Mouse (Mus musculus) MEL (cell line): ENCODE measurements around the gene Dgkz. TPM values are rescaled to one million over a fixed set of nuclear protein-coding genes. Genes with fewer than 3 reads are reported as not detected.

Experiments used
- DNase-seq: peaks from one replicate; pipeline ENCODE4 v3.0.0; 2011; ENCODE audit warnings: low read depth, low spot score
- H3K27ac ChIP-seq: 2 replicates; pipeline ENCODE4 v1.5.1; 2012; ENCODE audit warnings: low read depth, mild to moderate bottlenecking, control low read depth, low read length, moderate library complexity; ENCODE audit not compliant: control insufficient read depth
- H3K27me3 ChIP-seq, 2 experiments: fragments of 150-350 bp in 1 of 2; sonication (generic) in 1 of 2; 2 replicates each; pipeline ENCODE4 v1.6.1; 2012; ENCODE audit warnings: low read length in 2 of 2, mild to moderate bottlenecking in 2 of 2, improper control_type of control experiment in 1 of 2, moderate library complexity in 1 of 2; ENCODE audit not compliant: insufficient read depth in 2 of 2, control insufficient read depth in 1 of 2
- H3K36me3 ChIP-seq, 2 experiments: 2 replicates each; pipeline ENCODE4 v1.6.1; 2012 to 2014; ENCODE audit warnings: low read length in 2 of 2, improper control_type of control experiment in 1 of 2, inconsistent platforms in 1 of 2, mild to moderate bottlenecking in 1 of 2; ENCODE audit not compliant: insufficient read depth in 2 of 2, control insufficient read depth in 1 of 2
- H3K4me1 ChIP-seq, 2 experiments: fragments of 150-350 bp in 1 of 2; sonication (generic) in 1 of 2; 2 replicates each; pipeline ENCODE4 v1.6.1; 2012; ENCODE audit warnings: low read length in 2 of 2, improper control_type of control experiment in 1 of 2, mild to moderate bottlenecking in 1 of 2; ENCODE audit not compliant: insufficient read depth in 2 of 2, control insufficient read depth in 1 of 2
- H3K4me3 ChIP-seq, 2 experiments: fragments of 150-350 bp in 1 of 2; sonication (generic) in 1 of 2; 2 replicates each; pipeline ENCODE4 v1.5.1; 2012; ENCODE audit warnings: low read depth in 2 of 2, low read length in 2 of 2, mild to moderate bottlenecking in 2 of 2, moderate library complexity in 2 of 2, control low read depth in 1 of 2, improper control_type of control experiment in 1 of 2; ENCODE audit not compliant: control insufficient read depth in 1 of 2, insufficient read depth in 1 of 2
- H3K79me2 ChIP-seq: 2 replicates; pipeline ENCODE4 v1.6.1; 2012; ENCODE audit warnings: mild to moderate bottlenecking, low read length, moderate library complexity; ENCODE audit not compliant: control insufficient read depth, poor library complexity, insufficient read depth
- H3K9ac ChIP-seq: 2 replicates; pipeline ENCODE4 v1.6.1; 2012; ENCODE audit warnings: low read depth, mild to moderate bottlenecking, control low read depth, low read length, moderate library complexity; ENCODE audit not compliant: control insufficient read depth, poor library complexity, severe bottlenecking
- H3K9me3 ChIP-seq: fragments of 150-350 bp; sonication (generic); replicated peaks from 2 replicates; pipeline ENCODE4 v1.6.1; 2012; ENCODE audit warnings: mild to moderate bottlenecking, low read length, improper control_type of control experiment, moderate library complexity; ENCODE audit not compliant: insufficient read depth
- CHD1 ChIP-seq: IDR thresholded peaks from 2 replicates; pipeline ENCODE4 v1.6.1; 2012; ENCODE audit warnings: low read depth, mild to moderate bottlenecking, inconsistent platforms, low read length, improper control_type of control experiment
- CHD2 ChIP-seq: IDR thresholded peaks from 2 replicates; pipeline ENCODE4 v1.6.1; 2011; ENCODE audit warnings: low read length, improper control_type of control experiment
- CTCF ChIP-seq, 3 experiments: IDR thresholded peaks in 2 of 3; conservative IDR thresholded peaks in 1 of 3; 2 replicates each; pipeline ENCODE4 v1.5.1; 2011 to 2012; ENCODE audit warnings: low read length in 3 of 3, low read depth in 2 of 3, mild to moderate bottlenecking in 2 of 3, improper control_type of control experiment in 1 of 3, inconsistent platforms in 1 of 3, mixed read lengths in 1 of 3, moderate library complexity in 1 of 3; ENCODE audit not compliant: control insufficient read depth in 1 of 3, insufficient read depth in 1 of 3, poor library complexity in 1 of 3, severe bottlenecking in 1 of 3
- ELF1 ChIP-seq: IDR thresholded peaks from 2 replicates; pipeline ENCODE4 v1.6.1; 2014; ENCODE audit warnings: low read depth, mild to moderate bottlenecking, inconsistent platforms, low read length, improper control_type of control experiment, moderate library complexity
- ETS1 ChIP-seq: IDR thresholded peaks from 2 replicates; pipeline ENCODE4 v1.6.1; 2012; ENCODE audit warnings: low read depth, mild to moderate bottlenecking, inconsistent platforms, low read length, improper control_type of control experiment, moderate library complexity
- GABPA ChIP-seq: IDR thresholded peaks from 2 replicates; pipeline ENCODE4 v1.6.1; 2012; ENCODE audit warnings: low read depth, mild to moderate bottlenecking, inconsistent platforms, low read length, improper control_type of control experiment, moderate library complexity
- GATA1 ChIP-seq: IDR thresholded peaks from 2 replicates; pipeline ENCODE4 v1.6.1; 2011; ENCODE audit warnings: low read depth, low read length, improper control_type of control experiment
- HCFC1 ChIP-seq: IDR thresholded peaks from 2 replicates; pipeline ENCODE4 v1.6.1; 2012; ENCODE audit warnings: low read depth, mild to moderate bottlenecking, inconsistent platforms, low read length, improper control_type of control experiment, moderate library complexity
- JUND ChIP-seq: IDR thresholded peaks from 2 replicates; pipeline ENCODE4 v1.6.1; 2011; ENCODE audit warnings: low read depth, mild to moderate bottlenecking, improper control_type of control experiment, low read length
- KAT2A ChIP-seq: conservative IDR thresholded peaks from 2 replicates; pipeline ENCODE4 v1.6.1; 2012; ENCODE audit warnings: low read depth, low read length, improper control_type of control experiment, inconsistent platforms
- MAX ChIP-seq: IDR thresholded peaks from 2 replicates; pipeline ENCODE4 v1.6.1; 2011; ENCODE audit warnings: low read length, improper control_type of control experiment
- MEF2A ChIP-seq: IDR thresholded peaks from 2 replicates; pipeline ENCODE4 v1.6.1; 2014; ENCODE audit warnings: low read depth, mild to moderate bottlenecking, inconsistent platforms, low read length, improper control_type of control experiment; ENCODE audit not compliant: poor library complexity, insufficient replicate concordance, severe bottlenecking; ENCODE audit errors: extremely low read depth
- MYB ChIP-seq: IDR thresholded peaks from 2 replicates; pipeline ENCODE4 v1.6.1; 2011; ENCODE audit warnings: mild to moderate bottlenecking, low read depth, low read length, improper control_type of control experiment
- NELFE ChIP-seq: IDR thresholded peaks from 2 replicates; pipeline ENCODE4 v1.6.1; 2011; ENCODE audit warnings: low read depth, low read length, improper control_type of control experiment
- NRF1 ChIP-seq: IDR thresholded peaks from 2 replicates; pipeline ENCODE4 v1.6.1; 2014; ENCODE audit warnings: low read depth, mild to moderate bottlenecking, inconsistent platforms, low read length, improper control_type of control experiment, moderate library complexity; ENCODE audit not compliant: poor library complexity, insufficient read depth, severe bottlenecking
- RCOR1 ChIP-seq: IDR thresholded peaks from 2 replicates; pipeline ENCODE4 v1.6.1; 2012; ENCODE audit warnings: low read depth, mild to moderate bottlenecking, inconsistent platforms, low read length, improper control_type of control experiment
- SIN3A ChIP-seq: IDR thresholded peaks from 2 replicates; pipeline ENCODE4 v1.6.1; 2012; ENCODE audit warnings: low read length, improper control_type of control experiment, inconsistent platforms
- TAL1 ChIP-seq: IDR thresholded peaks from 2 replicates; pipeline ENCODE4 v1.6.1; 2012; ENCODE audit warnings: mild to moderate bottlenecking, inconsistent platforms, low read length, moderate library complexity, mixed read lengths
- TBP ChIP-seq: IDR thresholded peaks from 2 replicates; pipeline ENCODE4 v1.8.0; 2011; ENCODE audit warnings: low read depth, low read length, improper control_type of control experiment
- TCF12 ChIP-seq: IDR thresholded peaks from 2 replicates; pipeline ENCODE4 v1.6.1; 2014; ENCODE audit warnings: low read depth, mild to moderate bottlenecking, inconsistent platforms, low read length, improper control_type of control experiment, moderate library complexity
- UBTF ChIP-seq: IDR thresholded peaks from 2 replicates; pipeline ENCODE4 v1.6.1; 2012; ENCODE audit warnings: low read depth, mild to moderate bottlenecking, inconsistent platforms, low read length, improper control_type of control experiment, moderate library complexity, borderline replicate concordance; ENCODE audit not compliant: insufficient read depth
- USF2 ChIP-seq, 2 experiments: IDR thresholded peaks; 2 replicates each; pipeline ENCODE4 v1.6.1; 2011 to 2012; ENCODE audit warnings: improper control_type of control experiment in 2 of 2, low read length in 2 of 2, borderline replicate concordance in 1 of 2, inconsistent platforms in 1 of 2, low read depth in 1 of 2, mild to moderate bottlenecking in 1 of 2; ENCODE audit not compliant: insufficient read depth in 1 of 2
- ZC3H11A ChIP-seq: IDR thresholded peaks from 2 replicates; pipeline ENCODE4 v1.6.1; 2012; ENCODE audit warnings: low read depth, mild to moderate bottlenecking, inconsistent platforms, low read length, improper control_type of control experiment
- ZNF384 ChIP-seq: IDR thresholded peaks from 2 replicates; pipeline ENCODE4 v1.6.1; 2012; ENCODE audit warnings: low read depth, mild to moderate bottlenecking, inconsistent platforms, low read length, improper control_type of control experiment
- polyA plus RNA-seq, 2 experiments: library from polyadenylated mRNA; stranded (reverse) in 1 of 2; unstranded in 1 of 2; fragments of >175 nt in 1 of 2; fragments of >200 nt in 1 of 2; gene quantifications; 2 replicates each; pipeline versions ENCODE4 v1.2.1 to v1.2.4; 2012; ENCODE audit warnings: low replicate concordance in 2 of 2, low read depth in 1 of 2; ENCODE audit not compliant: insufficient read length in 2 of 2, insufficient read depth in 1 of 2, missing spikeins in 1 of 2
- total RNA-seq: library from RNA; depleted of rRNA; stranded (reverse); fragments of 300-350 nt; gene quantifications from 2 replicates; pipeline ENCODE4 v1.2.3, GENCODE M21; 2012

The Dgkz gene
- total and polyA plus RNA-seq, 3 experiments: 65.6 to 165 TPM; not detected in 1

DNA sequence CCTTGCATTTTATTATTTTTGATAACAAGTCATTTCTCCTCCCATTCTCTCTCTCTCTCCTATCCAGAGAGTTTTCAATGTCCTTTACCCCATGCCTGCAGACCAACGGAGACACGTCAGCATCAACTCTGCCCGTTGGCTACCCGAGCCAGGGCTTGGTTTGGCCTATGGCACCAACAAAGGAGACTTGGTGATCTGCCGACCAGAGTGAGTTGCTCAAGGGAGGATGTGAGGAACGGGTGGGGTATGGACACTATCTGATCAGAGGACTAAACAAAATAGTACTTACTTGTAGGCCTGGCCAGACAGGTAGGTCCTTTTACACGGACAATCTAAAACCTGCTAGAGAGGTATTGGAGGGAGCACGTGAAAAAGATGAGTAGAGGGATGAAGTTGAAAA lies 75.2 kb downstream of the Dgkz start:
- Histone ChIP-seq H3K9me3 (no peaks in the 10 kb centered on the region), H3K27me3 (no peaks in the 10 kb centered on the region), H3K4me3 (no peak overlapping the region), H3K36me3 (peaks cover 0 to 11% of the 10 kb centered on the region in 2 experiments; a peak in 2 of 4 replicates), H3K27ac (no peak overlapping the region), H3K4me1 (no peaks in the 10 kb centered on the region), H3K79me2 (no peaks in the 10 kb centered on the region), H3K9ac (no peak overlapping the region)
- no peak for DNase-seq
- no peak for TF ChIP-seq TAL1
- TF ChIP-seq CHD1: no peak
- TF ChIP-seq CHD2: no peak
- no peak for TF ChIP-seq GABPA
- TF ChIP-seq CTCF (IDR thresholded peaks at IDR 0.05 in 2 of 3, conservative IDR thresholded peaks at IDR 0.05 in 1 of 3; ENCODE audit: control insufficient read depth in 1 of 3, insufficient read depth in 1 of 3, low read depth in 2 of 3, low read length in 3 of 3, poor library complexity in 1 of 3, severe bottlenecking in 1 of 3): no peak
- no peak for TF ChIP-seq MAX
- no peak for TF ChIP-seq KAT2A
- TF ChIP-seq ETS1: no peak
- no peak for TF ChIP-seq ELF1
- no peak for TF ChIP-seq NRF1
- TF ChIP-seq ZC3H11A: no peak
- TF ChIP-seq UBTF: no peak
- TF ChIP-seq HCFC1: no peak
- no peak for TF ChIP-seq SIN3A
- TF ChIP-seq TBP: no peak
- TF ChIP-seq GATA1: no peak
- TF ChIP-seq MEF2A: no peak
- no peak for TF ChIP-seq ZNF384
- no peak for TF ChIP-seq NELFE

DNA sequence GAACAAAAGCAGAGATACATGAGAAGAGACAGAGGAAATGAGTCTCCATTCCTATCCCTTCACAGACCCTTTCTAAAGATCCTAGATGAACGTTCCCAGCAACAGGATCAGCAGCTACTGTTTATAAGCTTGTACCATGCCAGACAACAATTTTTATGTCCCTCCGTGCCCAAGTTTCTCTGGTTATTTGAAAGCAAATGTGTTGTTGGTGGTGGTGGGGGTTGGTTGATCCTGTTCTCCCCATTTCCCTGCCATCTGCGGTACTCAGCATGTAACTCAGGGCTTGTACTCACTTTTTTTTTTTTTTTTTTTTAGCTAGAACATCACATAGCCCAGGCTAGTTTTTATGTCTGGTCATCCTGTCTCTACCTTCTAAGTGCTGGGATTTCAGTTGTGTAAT lies 76.5 kb downstream of the Dgkz start:
- Histone ChIP-seq H3K36me3 (peaks cover 0 to 12% of the 10 kb centered on the region in 2 experiments; a peak in 2 of 4 replicates), H3K27me3 (no peaks in the 10 kb centered on the region)

More for the DNA sequence above, 76.5 kb downstream of the Dgkz start:
- DNase-seq: no peak
- TF ChIP-seq USF2 (IDR thresholded peaks at IDR 0.05; ENCODE audit: borderline replicate concordance in 1 of 2, insufficient read depth in 1 of 2, low read depth in 1 of 2, low read length in 2 of 2) (no peak), RCOR1 (no peak), GABPA (no peak), UBTF (no peak), TAL1 (no peak), JUND (no peak), CHD2 (no peak), MYB (no peak), KAT2A (no peak), TCF12 (no peak), SIN3A (no peak)
- H3K9ac ChIP-seq: no peak overlapping the region
- H3K27ac ChIP-seq: no peak overlapping the region
- no peak overlapping the region for H3K4me3 ChIP-seq
- no peaks in the 10 kb centered on the region for H3K79me2 ChIP-seq
- H3K4me1 ChIP-seq: no peaks in the 10 kb centered on the region
- no peaks in the 10 kb centered on the region for H3K9me3 ChIP-seq
